Mouse (Mus musculus): ENCODE measurements at regions not wholly inside any gene's neighbourhood (a gene's known extent, or its start where the extent isn't known, plus 50 kb on each side); places are given as distances from the start of the nearest gene placed in this dataset.

DNA sequence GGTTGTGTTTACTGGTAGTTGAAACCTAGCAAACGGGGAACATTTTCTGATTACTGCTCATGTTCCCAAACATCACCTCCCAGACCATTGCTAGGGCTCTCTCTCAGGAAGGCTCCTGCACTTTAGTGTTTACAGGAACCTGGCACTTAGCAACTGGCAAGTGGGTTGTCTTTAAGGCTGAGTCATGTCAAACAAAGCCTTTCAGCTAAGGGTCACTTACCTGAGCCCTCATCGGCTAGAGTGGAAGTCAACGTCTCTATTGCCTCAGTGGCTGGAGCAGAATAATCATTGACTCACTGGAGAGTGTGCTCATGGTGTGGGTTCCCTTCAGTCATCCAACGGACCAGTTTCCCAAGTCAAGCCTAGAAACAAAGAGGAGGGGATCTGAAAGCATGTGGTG lies 101.0 kb downstream of the Tomm20 start:
- TF ChIP-seq CTCF (conservative IDR thresholded peaks at IDR 0.05; ENCODE audit: low read length) = no peak
- no peak for TF ChIP-seq NANOG (IDR thresholded peaks at IDR 0.05; ENCODE audit: borderline replicate concordance, low read length)

Data from E14TG2a.4 (cell line).